Mouse (Mus musculus) neutrophil, adult 5-6 weeks (primary cell): ENCODE data around the gene Amt. TPM values are rescaled to one million over a fixed set of nuclear protein-coding genes. Genes with fewer than 3 reads are reported as not detected.

Source experiments
- ATAC-seq: fragments of 151-379, 151-347 bp; 2 replicates; pipeline ENCODE4 v1.8.0; 2017; ENCODE audit warnings: mild to moderate bottlenecking, moderate TSS enrichment; ENCODE audit not compliant: insufficient number of reproducible peaks, poor library complexity, low FRiP score, severe bottlenecking; ENCODE audit errors: extremely low read depth
- total RNA-seq: library from RNA; stranded (forward); fragments of 200-1000 nt; gene quantifications from 2 replicates; pipeline ENCODE4 v1.2.3, GENCODE M21; 2017

Amt gene
- total RNA-seq, 1 experiment from 2014 or later, result 7.8 TPM

DNA sequence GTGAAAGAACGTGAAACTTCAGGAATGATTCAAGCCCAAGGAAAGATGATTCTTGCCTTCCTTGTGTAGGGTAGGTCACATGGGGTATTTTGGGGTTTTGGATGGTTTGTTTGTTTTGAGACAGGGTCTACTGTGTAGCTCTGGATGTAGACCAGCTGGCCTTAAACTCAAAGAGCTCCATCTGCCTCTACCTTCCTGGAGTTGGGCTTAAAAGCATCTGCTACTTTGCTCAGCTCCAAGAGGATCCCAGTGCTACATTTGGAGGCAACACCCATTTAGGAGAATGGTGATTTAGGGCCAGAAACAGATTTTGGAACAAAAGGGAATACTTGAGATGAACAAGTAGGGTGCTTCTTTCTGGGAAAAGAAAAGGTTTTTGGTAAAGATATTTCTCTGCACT is 28.1 kb downstream of the Amt start:
- ATAC-seq, result no peak

DNA sequence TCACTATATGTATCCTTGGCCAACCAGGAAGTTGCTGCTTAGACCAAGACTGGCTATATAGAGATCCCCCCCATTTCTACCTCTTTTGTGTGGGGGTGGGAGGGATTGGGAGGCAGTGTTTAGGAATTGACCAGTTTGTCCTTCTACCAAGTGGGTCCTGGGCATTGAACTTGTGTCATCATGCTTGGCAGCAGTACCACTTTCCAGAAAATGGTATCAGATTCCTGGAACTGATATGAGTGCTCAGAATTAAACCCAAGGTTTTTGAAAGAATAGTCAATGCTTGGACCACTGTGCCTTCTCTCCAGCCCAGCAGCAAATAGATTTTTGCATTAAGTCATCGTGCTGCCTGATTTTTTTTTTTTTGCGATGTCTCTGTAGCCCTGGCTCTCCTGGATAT is 29.2 kb downstream of the Amt start:
- no peak for ATAC-seq

DNA sequence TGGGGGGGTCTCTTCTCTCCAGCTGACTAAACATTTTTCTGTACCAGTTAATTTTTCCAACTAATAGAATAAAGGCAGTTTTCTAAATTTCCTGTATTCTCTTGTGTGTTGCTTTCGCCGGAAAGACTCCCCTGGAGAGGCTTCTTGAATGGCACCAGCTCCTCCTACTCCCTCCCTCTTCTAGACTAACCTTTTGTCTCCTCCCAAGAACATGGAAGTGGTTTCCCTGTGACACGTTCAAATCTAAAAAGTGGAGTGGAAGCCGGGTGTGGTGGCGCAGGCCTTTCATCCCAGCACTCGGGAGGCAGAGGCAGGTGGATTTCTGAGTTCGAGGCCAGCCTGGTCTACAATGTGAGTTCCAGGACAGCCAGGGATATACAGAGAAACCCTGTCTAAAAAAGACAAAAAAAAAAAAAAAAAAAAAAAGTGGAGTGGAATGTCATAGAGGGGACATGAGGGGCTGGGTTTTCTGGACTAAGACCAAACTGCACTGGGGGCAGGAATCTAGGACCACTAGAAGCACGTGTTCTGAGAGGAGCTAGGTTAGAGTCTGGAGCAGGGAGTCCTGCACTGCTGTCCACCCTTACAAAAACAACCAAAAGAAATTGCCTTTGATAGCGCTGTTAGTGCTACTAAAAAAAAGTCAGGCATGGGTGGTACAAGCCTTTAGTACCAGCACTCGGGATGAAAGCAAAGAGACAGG is 41.3 kb downstream of the Amt start:
- no peak for ATAC-seq

DNA sequence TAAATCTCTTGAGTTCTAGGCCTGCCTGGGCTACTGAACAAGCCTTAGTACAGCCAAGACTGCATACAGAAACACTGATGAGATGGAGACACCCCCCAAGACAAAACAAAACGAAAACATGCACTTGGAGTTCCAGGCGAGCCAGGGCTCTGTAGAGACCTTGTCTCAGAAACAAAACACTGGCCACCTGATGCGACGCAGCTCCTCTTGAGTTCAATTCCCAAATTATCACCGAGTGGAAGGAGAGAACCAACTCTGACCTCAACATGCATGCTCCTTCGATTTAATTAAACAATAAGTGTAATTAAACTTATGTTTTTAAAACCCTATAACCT is 41.9 kb downstream of the Amt start:
- no peak for ATAC-seq

DNA sequence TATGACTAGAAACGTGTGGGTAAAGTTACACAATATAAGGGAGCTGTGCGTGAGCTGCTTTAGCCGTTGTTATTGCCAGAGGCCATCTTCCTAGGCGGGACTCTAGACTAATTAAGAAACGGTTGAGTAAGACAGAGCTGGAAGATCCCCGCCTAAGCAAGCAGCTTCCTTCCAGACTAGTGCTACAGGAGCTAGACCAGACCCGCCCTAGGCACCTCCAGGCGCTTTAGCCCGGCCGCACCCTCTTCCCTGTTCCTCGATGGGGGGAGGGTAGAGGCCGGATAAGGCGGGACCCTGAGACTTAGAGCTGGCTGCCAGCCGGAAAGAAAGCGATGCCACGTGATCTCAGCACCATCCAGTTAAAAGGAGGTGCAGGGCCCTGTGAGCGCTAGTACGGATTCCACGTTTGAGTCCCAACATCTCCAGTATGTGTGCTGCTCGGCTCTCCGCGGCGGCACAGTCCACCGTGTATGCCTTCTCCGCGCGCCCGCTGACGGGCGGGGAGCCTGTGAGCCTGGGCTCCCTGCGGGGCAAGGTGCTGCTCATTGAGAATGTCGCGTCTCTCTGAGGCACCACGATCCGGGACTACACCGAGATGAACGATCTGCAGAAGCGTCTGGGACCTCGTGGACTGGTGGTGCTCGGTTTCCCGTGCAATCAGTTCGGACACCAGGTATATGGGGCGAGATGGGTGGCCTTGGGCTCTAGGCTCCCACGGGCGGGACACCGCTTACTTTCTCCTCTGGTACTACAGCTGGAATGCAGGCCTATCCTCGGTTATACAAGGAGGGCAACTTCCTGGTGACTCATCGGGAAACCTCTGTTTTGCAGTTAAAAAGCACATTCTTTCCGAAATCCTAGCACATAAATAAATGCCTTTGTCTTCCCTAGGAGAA is 42.5 kb downstream of the Amt start, which contains the start of gene Gpx1:
Gene Gpx1 (plus strand): TSS at position 18 of the 896 bp plus-strand sequence.
- ATAC-seq, result peak; percentile 72

DNA sequence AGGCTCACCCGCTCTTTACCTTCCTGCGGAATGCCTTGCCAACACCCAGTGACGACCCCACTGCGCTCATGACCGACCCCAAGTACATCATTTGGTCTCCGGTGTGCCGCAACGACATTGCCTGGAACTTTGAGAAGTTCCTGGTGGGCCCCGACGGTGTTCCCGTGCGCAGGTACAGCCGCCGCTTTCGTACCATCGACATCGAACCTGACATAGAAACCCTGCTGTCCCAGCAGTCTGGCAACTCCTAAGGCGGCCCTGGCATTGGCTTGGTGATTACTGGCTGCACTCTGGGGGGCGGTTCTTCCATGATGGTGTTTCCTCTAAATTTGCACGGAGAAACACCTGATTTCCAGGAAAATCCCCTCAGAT is 43.2 kb downstream of the Amt start:
- no peak for ATAC-seq

DNA sequence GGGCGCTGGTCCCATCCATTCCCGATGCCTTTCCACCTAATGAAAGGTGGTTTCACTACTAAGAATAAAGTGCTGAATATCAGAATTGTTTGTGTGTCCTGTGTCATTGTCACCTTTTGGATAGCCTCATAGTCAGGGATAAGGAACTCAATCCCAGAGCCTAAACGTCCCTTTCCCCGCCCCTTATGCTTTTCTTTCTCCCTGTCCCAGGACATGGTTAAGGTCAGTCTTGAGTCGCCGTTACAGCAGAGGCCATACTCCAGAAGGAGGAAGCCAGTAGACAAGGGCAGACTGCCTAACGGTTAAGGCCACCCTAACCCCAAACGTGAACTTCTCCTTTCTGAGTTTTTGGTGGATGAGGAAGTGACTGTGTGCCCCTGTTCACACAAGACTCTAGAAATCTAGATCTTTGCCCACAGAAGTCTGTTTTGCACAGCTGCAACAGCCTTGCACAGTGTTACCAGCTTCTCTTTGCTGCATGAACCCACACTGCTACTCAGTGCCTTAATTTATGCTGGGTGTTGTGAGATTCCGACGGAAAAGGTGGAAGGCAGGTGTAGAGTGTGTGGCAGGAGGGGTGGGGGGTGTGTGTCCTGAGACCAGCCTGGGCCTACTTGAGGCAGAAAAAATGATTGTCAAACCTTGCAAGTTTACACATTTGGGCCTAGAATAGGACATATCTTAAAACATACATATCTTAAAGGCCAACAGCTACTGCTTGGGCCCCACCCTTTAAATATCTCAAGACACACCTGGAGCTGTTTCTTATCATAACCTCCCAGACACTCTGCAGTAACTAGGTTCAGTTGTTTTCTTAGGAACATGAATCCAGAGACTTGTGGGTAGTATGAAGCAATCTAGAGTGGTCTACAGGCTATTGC is 43.8 kb downstream of the Amt start:
- ATAC-seq, result peak; percentile 67

DNA sequence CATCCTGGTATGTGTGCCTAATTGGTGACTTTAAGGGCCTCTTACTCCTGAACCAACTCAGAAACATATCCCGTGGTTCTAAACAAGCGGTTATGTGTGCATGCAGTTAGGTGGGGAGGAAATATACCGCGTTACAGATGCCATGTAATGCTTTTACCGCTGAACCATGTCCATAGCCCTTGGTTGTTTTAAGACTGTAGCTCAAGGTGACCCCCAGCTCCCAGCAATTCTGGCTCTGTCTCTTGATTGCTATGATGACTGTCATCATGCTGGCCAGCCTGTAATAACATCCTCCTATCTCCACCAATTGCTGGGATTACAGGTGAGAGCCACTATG is 44.5 kb downstream of the Amt start:
- no peak for ATAC-seq

DNA sequence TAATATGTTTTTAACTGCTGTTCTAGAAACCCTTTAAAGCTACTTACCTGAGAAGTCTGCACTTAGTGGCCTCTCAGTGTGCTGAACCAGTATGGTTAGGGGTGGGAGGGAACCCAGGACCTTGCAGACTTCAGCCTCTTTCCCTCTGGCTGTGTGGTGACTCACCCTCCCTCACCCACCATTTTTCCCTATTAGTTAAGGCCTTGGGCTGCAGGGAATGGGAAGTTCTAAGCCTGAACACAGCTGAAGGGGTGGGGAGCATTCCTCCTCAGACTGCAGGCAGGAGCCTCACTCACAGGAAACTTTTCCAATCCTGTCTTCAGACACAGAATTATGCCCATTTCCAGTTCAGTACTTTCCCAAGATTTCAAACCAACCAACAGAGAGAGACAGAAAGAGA is 45.1 kb downstream of the Amt start:
- no peak for ATAC-seq

DNA sequence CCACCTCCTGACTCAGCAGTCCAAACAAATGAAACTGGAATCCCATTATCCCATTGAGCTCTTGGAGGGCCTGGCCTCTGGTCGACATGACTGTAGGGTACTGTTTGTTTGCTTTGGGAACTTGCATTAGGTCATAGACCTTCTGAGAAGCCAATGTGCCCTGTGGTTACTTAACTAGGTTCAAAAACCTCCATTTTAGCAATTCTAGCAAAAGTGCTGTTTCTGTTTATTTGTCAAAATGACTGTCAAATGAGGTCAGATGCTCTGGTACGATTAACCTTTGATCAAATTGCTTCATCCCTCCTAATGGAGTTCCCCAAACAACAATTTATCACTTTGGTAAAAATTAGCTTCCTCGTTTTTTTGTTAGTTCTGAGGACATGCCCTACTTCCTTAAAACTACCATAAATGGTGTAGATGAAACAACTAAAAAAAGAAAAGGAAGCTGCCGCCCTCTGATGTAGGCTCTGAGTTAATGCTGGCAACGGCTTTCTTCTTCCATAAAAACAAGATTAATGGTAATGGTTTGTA is 45.7 kb downstream of the Amt start:
- no peak for ATAC-seq

DNA sequence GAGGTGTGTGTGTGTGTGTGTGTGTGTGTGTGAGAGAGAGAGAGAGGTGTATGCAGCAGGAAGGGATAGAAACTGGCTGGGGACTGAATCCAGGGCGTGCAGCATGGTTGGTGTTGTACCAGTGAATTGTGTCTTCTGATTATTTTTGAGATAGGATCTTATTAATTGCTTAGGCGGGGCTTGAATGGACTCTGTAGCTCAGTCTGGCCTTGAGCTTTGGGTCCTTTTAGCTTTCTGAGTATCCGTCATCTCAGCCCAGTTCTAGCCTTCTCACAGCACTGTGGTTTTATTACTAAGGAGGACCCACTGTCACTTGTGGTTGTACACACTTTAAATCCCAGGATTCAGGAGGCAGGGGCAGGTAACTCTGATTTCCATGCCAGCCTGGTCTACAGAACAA is 46.7 kb downstream of the Amt start:
- no peak for ATAC-seq

DNA sequence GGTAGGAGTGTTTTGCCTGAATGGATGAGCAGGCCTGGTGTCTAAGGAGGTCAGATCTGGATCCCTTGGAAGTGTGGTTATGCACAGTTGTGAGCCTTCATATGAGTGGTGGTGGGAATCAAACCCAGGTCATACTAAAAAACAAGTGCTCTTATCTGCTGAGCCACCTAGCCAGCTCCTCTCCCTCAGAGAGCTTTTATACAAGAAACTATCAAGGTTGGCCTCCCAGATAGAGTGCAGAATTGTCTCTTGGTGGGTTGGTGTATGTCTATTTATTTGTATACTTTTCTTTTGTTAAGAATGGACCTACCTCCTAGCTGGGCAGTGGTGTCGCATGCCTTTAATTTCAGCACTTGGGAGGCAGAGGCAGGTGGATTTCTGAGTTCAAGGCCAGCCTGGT is 47.2 kb downstream of the Amt start:
- ATAC-seq, result no peak

DNA sequence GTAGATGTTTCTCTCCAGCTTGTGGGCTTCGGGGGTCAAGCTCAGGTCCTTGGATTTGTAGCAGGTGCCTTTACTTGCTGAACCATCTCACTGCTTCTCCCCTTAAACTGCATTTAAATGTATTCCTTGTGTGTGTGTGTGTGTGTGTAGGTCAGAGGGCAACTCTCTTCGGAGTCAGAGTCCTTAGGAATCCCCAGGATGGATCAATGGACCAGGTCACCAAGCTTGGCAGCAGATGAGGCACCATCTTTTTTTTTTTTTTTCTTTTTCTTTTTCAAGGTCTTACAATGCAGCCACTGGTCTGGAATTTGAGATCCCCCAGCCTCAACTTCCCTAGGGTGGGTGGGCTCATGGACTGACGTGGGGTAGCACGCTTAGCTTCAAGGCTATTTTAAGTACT is 47.8 kb downstream of the Amt start:
- ATAC-seq, result no peak

DNA sequence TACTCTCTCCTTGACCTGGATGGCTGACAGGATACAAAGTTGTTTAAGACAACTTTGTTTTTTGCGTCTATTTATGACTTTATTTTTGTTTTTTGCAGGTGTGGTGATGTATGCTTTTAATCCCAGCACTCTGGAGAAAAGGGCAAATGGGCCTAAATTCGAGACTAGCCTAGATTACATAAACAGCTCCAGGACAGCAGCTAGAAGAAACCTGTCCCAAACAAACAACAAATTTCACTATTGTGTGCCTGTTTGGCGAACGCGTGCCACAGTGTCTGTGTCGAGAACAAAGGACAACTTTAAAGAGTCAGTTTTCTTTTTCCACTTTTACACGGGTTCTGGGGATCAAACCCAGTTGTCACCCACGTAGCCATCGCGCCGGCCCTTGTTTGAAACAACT is 50.4 kb downstream of the Amt start:
- no peak for ATAC-seq

DNA sequence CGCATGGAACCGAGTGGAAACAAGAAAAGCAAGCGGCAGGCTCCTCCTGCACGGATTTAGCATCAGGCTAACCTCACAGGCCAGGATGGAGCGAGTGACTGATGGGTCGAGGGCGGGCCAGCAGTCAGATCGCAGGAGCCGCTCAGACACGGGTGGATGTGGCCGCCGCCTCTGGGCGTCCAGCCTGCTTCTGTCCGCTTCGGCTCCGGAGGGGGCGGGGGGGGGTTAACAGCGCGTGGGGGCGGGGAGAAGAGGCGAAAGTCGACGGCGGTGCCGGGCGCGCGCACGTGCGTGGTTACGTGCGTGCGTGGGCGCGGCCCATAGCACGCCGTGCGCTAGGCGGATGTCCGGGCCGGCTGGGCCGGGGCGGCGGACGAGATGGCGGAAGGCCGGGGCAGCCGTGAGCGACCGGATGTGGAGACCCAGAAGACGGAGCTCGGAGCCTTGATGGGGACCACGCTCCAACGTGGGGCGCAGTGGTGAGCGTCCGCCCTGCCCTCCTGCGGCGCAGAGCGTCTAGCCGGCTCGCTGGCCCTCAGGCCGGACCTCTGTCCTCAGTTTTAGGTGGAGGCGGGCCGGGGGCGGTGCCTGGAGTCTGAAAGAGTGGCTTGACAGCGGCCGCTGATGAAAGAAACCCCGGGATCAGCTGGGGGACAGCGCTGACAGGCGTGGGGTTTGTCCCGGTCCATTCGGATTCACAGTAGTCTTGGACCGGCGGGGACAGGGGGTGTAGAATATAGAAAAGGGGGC is 51.1 kb downstream of the Amt start, which contains the start of gene Usp4:
Gene Usp4 (plus strand): TSS at position 314 of the 750 bp plus-strand sequence.
- peak; percentile 85 for ATAC-seq

DNA sequence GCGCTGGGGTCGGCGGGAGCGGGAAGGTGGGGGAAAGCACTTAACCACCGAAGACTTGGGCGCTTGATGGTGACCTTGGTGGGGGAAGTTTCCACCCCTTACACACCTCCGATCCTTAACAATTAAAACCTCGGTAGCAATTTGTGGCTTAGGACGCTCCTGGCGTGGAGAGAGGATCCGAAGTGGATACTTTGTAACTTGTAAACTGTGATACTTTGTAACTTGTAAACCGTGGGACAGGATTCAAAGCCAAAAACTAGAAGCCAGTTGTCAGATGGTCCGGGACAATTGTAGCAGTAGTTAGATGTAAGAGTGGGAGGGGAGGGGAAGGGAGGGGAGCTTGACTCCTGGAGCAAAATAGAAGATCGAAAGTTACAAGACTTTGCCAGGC is 51.6 kb downstream of the Amt start:
- no peak for ATAC-seq

DNA sequence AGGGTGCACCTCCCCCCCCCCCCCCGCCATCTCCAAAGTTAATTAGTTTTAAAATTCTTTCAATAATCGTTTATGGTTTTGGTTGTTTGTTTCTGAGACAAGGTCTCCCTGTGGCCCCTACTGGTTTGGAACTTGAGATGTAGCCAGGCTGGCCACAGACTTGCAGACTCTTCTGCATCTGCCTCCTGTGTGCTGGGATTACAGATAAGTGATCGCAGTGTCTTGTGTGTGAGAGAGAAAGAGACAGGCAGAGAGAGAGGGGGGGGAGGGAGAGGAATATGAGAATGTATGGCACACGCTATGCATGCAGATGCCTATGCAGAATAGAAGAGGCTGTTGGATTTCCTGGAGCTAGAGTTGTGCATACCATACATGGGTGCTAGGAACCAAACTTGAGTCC is 53.1 kb downstream of the Amt start:
- ATAC-seq, result no peak
